Mouse (Mus musculus) C2C12 (cell line): ENCODE results near the gene Olfr45.
"Not testable (repeated sequence)": the region's sequence is repeated elsewhere in the genome, so short reads cannot be mapped to it uniquely, and the experiment has no call there.

ENCODE experiments used
- CTCF ChIP-seq: IDR thresholded peaks from one replicate; pipeline ENCODE4 v1.5.1; 2011; ENCODE audit not compliant: control insufficient read depth, insufficient read depth, insufficient read length
- MYOD1 ChIP-seq: IDR thresholded peaks from one replicate; pipeline ENCODE4 v1.6.1; 2011; ENCODE audit warnings: low read depth; ENCODE audit not compliant: control insufficient read depth, insufficient read length
- USF1 ChIP-seq: IDR thresholded peaks from one replicate; pipeline ENCODE4 v1.6.1; 2011; ENCODE audit warnings: low read depth, mild to moderate bottlenecking, control low read depth, moderate library complexity

- TF ChIP-seq USF1, CTCF, MYOD1: not testable (repeated sequence)
Observed at GRCm38 (mm10) chr7:140670693-140671092, 11.1 kb upstream of the Olfr45 start.
